Mouse (Mus musculus): Measurements from ENCODE around the gene 4930590J08Rik.

Gene 4930590J08Rik

GRCm38 (mm10) chr6:91963429-91963828 is 60.8 kb downstream of the 4930590J08Rik start:
- no peak for DNase-seq (ENCODE audit: low read depth, low spot score)

- DNase-seq (ENCODE audit: low read depth, low spot score) = no peak
Observed at GRCm38 (mm10) chr6:91965060-91965459, 62.5 kb downstream of the 4930590J08Rik start.

DNA sequence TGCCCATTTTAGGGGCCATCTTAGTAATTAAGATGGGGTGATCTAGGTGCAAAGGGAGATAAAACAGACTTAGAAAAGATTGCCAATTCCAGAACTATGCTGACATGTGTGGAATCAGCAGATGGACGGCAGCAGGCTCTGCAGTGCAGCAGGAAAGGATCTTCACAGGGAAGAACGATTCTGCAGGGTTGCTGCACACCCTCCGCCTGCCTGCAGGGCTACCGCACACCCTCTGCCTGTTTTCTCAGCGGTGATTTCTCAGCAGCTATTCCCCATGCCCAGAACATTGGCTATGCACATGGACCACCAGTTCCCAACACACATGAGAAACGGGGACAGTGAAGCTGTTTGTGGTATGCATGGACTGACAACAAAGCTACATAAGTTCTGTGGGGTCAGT is 63.4 kb downstream of the 4930590J08Rik start:
- no peak for DNase-seq (ENCODE audit: low read depth, low spot score)

GRCm38 (mm10) chr6:91972201-91972646 is 69.6 kb downstream of the 4930590J08Rik start:
- DNase-seq (ENCODE audit: low read depth, low spot score) = peak; percentile 20

- DNase-seq (ENCODE audit: low read depth, low spot score) = no peak
Observed at GRCm38 (mm10) chr6:91973972-91974371, 71.4 kb downstream of the 4930590J08Rik start.

- peak; percentile 26 for DNase-seq (ENCODE audit: low read depth, low spot score)
Observed at GRCm38 (mm10) chr6:91978371-91979300, 76.0 kb downstream of the 4930590J08Rik start, which contains the start of gene Fgd5. Fgd5 (plus strand) TSS chr6:91978878.

DNA sequence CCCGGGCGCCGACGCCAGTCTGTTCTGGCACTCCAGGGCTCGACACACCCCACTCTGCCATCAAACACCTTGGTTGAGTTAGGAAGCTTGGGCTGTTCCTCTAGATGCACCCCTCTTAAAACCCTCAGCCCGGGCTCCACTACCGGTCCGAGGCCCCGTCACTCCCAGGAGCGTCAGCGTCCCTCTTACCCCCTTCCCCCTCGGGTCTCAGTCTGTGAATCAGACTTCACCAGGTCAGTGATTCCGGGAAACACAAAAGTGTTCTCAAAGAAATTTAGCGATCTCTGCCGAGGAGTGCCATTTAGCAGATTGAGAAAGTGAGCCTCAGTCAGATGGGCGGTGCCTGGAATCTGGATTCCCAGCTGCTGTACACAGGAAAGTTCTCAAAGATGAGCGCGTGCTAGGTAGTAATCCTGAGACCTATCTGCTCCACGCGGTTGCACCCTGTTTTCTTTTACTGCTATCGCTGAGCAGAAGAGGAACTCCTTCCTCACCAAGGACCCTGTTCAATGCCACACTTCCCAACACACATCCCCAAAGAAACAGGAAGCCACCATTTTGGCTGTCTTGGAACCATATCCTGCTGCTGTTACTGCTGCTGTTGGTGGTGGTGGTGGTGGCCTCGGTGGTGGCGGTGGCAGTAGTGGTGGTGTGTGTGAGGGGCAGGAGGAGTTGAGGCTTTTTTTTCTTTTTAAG is 76.8 kb downstream of the 4930590J08Rik start:
- peak; percentile 28 for DNase-seq (ENCODE audit: low read depth, low spot score)

- DNase-seq (ENCODE audit: low read depth, low spot score) = no peak
Observed at GRCm38 (mm10) chr6:91980011-91980410, 77.4 kb downstream of the 4930590J08Rik start.

DNA sequence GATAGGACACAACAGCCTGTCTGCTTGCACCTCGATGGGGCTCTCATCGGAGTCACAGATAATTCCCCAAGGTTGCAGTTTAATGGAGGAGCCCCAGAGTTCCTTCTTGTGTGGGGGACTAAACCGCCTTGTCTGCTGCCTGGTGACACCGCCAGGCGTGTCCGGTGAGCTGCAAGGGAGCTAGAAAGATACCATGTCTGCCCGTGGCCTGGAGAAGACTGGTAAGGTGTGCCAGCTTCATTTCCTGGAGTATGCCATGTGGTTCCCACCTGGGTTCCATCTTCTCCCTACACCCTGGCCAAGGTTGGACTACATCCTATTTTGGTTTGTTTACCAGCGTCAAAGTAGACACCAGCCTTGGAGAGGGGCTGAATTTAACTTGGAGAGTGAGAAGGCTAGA is 87.5 kb downstream of the 4930590J08Rik start:
- no peak for DNase-seq (ENCODE audit: low read depth, low spot score)

DNA sequence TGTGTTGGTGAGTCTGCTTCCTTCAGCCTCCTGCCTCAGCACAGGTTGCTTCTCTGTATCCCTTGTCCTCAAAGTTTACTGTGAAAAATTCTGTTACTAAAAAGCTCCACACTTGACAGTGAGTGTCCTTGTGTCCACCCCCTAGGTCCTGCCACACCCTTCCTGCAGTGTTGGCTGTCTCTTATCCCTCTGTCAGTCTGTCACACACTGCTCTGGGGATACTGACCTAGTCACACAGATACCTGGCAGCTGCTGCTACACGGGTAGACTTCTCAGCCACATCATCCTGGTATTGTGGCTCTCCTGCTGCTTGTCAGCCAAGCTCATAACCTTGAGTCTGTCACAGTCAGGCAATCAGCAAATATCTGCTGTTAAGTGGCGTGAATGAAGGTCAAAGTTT is 90.2 kb downstream of the 4930590J08Rik start:
- DNase-seq (ENCODE audit: low read depth, low spot score) = no peak

DNA sequence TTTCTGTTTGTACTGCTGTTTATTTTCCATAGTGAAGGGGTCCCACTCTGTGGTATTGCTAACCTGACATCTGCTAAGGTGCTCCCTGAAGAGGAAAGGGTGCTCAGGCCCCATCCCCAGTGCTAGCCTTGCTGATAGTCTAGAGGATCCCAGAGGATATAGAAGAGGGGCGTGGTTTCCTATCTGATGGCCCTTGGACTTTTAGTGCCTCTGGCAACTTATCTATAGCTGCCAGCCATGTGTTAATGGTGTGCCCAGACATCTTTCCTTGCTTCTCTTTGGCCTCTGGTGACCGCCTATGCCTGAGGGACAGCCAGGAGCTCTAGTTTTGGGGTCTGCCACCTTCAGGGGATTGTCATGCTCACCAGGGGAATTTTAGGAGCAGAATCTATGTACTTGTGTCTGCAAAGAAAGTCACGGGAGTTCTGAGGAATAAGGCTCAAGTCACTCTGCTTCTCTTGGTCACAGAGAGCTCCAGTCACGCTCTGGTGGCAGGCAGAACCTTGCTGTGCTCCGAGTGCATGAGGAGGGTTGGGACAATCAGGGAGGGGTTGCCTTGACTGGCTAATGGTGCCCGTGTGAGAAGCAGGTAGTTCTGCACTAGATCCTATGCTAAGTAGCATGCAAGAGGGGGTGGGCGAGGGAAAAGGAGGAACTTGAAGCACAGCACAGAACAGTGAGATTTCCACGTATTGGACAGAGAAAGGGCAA is 91.3 kb downstream of the 4930590J08Rik start:
- no peak for DNase-seq (ENCODE audit: low read depth, low spot score)

DNA sequence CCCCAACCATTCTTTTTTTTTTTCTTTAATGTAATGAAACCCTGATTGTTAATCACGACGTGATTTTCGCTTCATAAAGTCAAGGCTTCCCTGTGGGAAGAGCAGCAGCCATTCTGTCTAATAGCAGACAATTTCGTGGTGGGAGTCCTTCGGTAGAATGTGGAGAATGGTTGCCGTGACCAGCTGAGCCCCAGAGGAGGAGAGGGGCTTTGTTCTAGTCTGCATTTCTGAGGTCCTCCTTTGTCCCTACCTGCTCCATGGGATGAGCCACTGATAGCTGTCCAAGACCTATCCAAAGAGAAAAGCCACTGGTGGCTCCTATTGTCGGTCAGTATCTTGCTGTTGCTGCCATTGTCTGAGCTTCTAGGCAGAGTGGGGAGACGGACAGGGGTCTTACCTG is 93.5 kb downstream of the 4930590J08Rik start:
- no peak for DNase-seq (ENCODE audit: low read depth, low spot score)

Data from ES-CJ7 (cell line).